Mouse (Mus musculus): ENCODE results near the gene Ubtd1.

Ubtd1 gene

GRCm38 (mm10) chr19:42054255-42054654 lies 72.7 kb downstream of the Ubtd1 start:
- TF ChIP-seq CTCF (conservative IDR thresholded peaks at IDR 0.05; ENCODE audit: low read length) = no peak
- no peaks in the 10 kb centered on the region for H3K9me3 ChIP-seq (ENCODE audit: low read length)
- H3K4me1 ChIP-seq (replicated peaks; ENCODE audit: low read depth, low read length) = peaks cover 21% of the 10 kb centered on the region
- no peak overlapping the region for H3K4me3 ChIP-seq (replicated peaks; ENCODE audit: low read length)
- H3K36me3 ChIP-seq (ENCODE audit: insufficient read depth, low read length) = no peaks in the 10 kb centered on the region
- H3K27me3 ChIP-seq (ENCODE audit: insufficient read depth, low read length) = peaks cover 6% of the 10 kb centered on the region; the same call in 1 of the 2 replicates

GRCm38 (mm10) chr19:42055881-42056280 lies 74.3 kb downstream of the Ubtd1 start:
- Histone ChIP-seq H3K36me3 (ENCODE audit: insufficient read depth, low read length) (no peaks in the 10 kb centered on the region), H3K27me3 (ENCODE audit: insufficient read depth, low read length) (peaks cover 6% of the 10 kb centered on the region; the same call in 1 of the 2 replicates), H3K4me3 (replicated peaks; ENCODE audit: low read length) (no peak overlapping the region), H3K4me1 (replicated peaks; ENCODE audit: low read depth, low read length) (peaks cover 29% of the 10 kb centered on the region), H3K9me3 (ENCODE audit: low read length) (no peaks in the 10 kb centered on the region)
- TF ChIP-seq POU5F1 (IDR thresholded peaks at IDR 0.05; ENCODE audit: borderline replicate concordance, low read length) = no peak
- no peak for TF ChIP-seq CTCF (conservative IDR thresholded peaks at IDR 0.05; ENCODE audit: low read length)
- TF ChIP-seq NANOG (IDR thresholded peaks at IDR 0.05; ENCODE audit: borderline replicate concordance, low read length) = no peak

GRCm38 (mm10) chr19:42056719-42057409 lies 75.3 kb downstream of the Ubtd1 start:
- Histone ChIP-seq H3K27me3 (ENCODE audit: insufficient read depth, low read length) (peaks cover 6% of the 10 kb centered on the region; the same call in 1 of the 2 replicates), H3K36me3 (ENCODE audit: insufficient read depth, low read length) (no peaks in the 10 kb centered on the region), H3K4me3 (replicated peaks; ENCODE audit: low read length) (no peak overlapping the region), H3K9me3 (ENCODE audit: low read length) (no peaks in the 10 kb centered on the region), H3K4me1 (replicated peaks; ENCODE audit: low read depth, low read length) (peaks cover 23% of the 10 kb centered on the region)
- TF ChIP-seq POU5F1 (IDR thresholded peaks at IDR 0.05; ENCODE audit: borderline replicate concordance, low read length) (no peak), CTCF (conservative IDR thresholded peaks at IDR 0.05; ENCODE audit: low read length) (no peak), NANOG (IDR thresholded peaks at IDR 0.05; ENCODE audit: borderline replicate concordance, low read length) (no peak)

- Histone ChIP-seq H3K36me3 (ENCODE audit: insufficient read depth, low read length) (no peaks in the 10 kb centered on the region), H3K4me1 (replicated peaks; ENCODE audit: low read depth, low read length) (peaks cover 8% of the 10 kb centered on the region), H3K9me3 (ENCODE audit: low read length) (no peaks in the 10 kb centered on the region), H3K4me3 (replicated peaks; ENCODE audit: low read length) (no peak overlapping the region), H3K27me3 (ENCODE audit: insufficient read depth, low read length) (peaks cover 6% of the 10 kb centered on the region; the same call in 1 of the 2 replicates)
- TF ChIP-seq CTCF (conservative IDR thresholded peaks at IDR 0.05; ENCODE audit: low read length) (no peak), POU5F1 (IDR thresholded peaks at IDR 0.05; ENCODE audit: borderline replicate concordance, low read length) (no peak), NANOG (IDR thresholded peaks at IDR 0.05; ENCODE audit: borderline replicate concordance, low read length) (no peak)
Measured at GRCm38 (mm10) chr19:42058426-42058825, 76.9 kb downstream of the Ubtd1 start.

- peaks cover 7% of the 10 kb centered on the region for H3K4me1 ChIP-seq (replicated peaks; ENCODE audit: low read depth, low read length)
- H3K27me3 ChIP-seq (ENCODE audit: insufficient read depth, low read length) = peaks cover 6% of the 10 kb centered on the region; the same call in 1 of the 2 replicates
- no peaks in the 10 kb centered on the region for H3K9me3 ChIP-seq (ENCODE audit: low read length)
- no peak for TF ChIP-seq NANOG (IDR thresholded peaks at IDR 0.05; ENCODE audit: borderline replicate concordance, low read length)
- no peak for TF ChIP-seq POU5F1 (IDR thresholded peaks at IDR 0.05; ENCODE audit: borderline replicate concordance, low read length)
- TF ChIP-seq CTCF (conservative IDR thresholded peaks at IDR 0.05; ENCODE audit: low read length) = no peak
- H3K4me3 ChIP-seq (replicated peaks; ENCODE audit: low read length) = no peak overlapping the region
- H3K36me3 ChIP-seq (ENCODE audit: insufficient read depth, low read length) = no peaks in the 10 kb centered on the region
Measured at GRCm38 (mm10) chr19:42061443-42061842, 79.9 kb downstream of the Ubtd1 start.

GRCm38 (mm10) chr19:42068441-42069240 lies 87.1 kb downstream of the Ubtd1 start:
- Histone ChIP-seq H3K4me3 (replicated peaks; ENCODE audit: low read length) (no peak overlapping the region), H3K4me1 (replicated peaks; ENCODE audit: low read depth, low read length) (peaks cover 28% of the 10 kb centered on the region), H3K9me3 (ENCODE audit: low read length) (no peaks in the 10 kb centered on the region), H3K27me3 (ENCODE audit: insufficient read depth, low read length) (no peaks in the 10 kb centered on the region), H3K36me3 (ENCODE audit: insufficient read depth, low read length) (no peaks in the 10 kb centered on the region)
- TF ChIP-seq CTCF (conservative IDR thresholded peaks at IDR 0.05; ENCODE audit: low read length) (no peak), POU5F1 (IDR thresholded peaks at IDR 0.05; ENCODE audit: borderline replicate concordance, low read length) (no peak)

- no peak for TF ChIP-seq NANOG (IDR thresholded peaks at IDR 0.05; ENCODE audit: borderline replicate concordance, low read length)
- peak; percentile 10; the same call in 1 of the 2 replicates for TF ChIP-seq CTCF (conservative IDR thresholded peaks at IDR 0.05; ENCODE audit: low read length)
- TF ChIP-seq POU5F1 (IDR thresholded peaks at IDR 0.05; ENCODE audit: borderline replicate concordance, low read length) = no peak
- no peaks in the 10 kb centered on the region for H3K9me3 ChIP-seq (ENCODE audit: low read length)
Measured at GRCm38 (mm10) chr19:42069241-42069525, 87.6 kb downstream of the Ubtd1 start.

GRCm38 (mm10) chr19:42071221-42071620 lies 89.7 kb downstream of the Ubtd1 start:
- Histone ChIP-seq H3K27me3 (ENCODE audit: insufficient read depth, low read length) (no peaks in the 10 kb centered on the region), H3K36me3 (ENCODE audit: insufficient read depth, low read length) (peaks cover 15% of the 10 kb centered on the region), H3K9me3 (ENCODE audit: low read length) (no peaks in the 10 kb centered on the region), H3K4me1 (replicated peaks; ENCODE audit: low read depth, low read length) (peaks cover 38% of the 10 kb centered on the region), H3K4me3 (replicated peaks; ENCODE audit: low read length) (no peak overlapping the region)
- TF ChIP-seq POU5F1 (IDR thresholded peaks at IDR 0.05; ENCODE audit: borderline replicate concordance, low read length) (no peak), NANOG (IDR thresholded peaks at IDR 0.05; ENCODE audit: borderline replicate concordance, low read length) (no peak), CTCF (conservative IDR thresholded peaks at IDR 0.05; ENCODE audit: low read length) (no peak)

More at GRCm38 (mm10) chr19:42069241-42069525, 87.6 kb downstream of the Ubtd1 start:
- Histone ChIP-seq H3K4me1 (replicated peaks; ENCODE audit: low read depth, low read length) (peaks cover 28% of the 10 kb centered on the region), H3K27me3 (ENCODE audit: insufficient read depth, low read length) (no peaks in the 10 kb centered on the region), H3K4me3 (replicated peaks; ENCODE audit: low read length) (no peak overlapping the region), H3K36me3 (ENCODE audit: insufficient read depth, low read length) (no peaks in the 10 kb centered on the region)

All from E14TG2a.4 (cell line).